Mouse (Mus musculus) forebrain, embryonic 13.5 days (tissue): ENCODE measurements at regions not wholly inside any gene's neighbourhood (a gene's known extent, or its start where the extent isn't known, plus 50 kb on each side); places are given as distances from the start of the nearest gene placed in this dataset. TPM values are rescaled to one million over a fixed set of nuclear protein-coding genes. Genes with fewer than 3 reads are reported as not detected.

Experiments
- ATAC-seq: fragments of 200-750 bp; cut with Nextera tagmentation; 2 replicates; pipeline ENCODE4 v1.8.0; 2017
- H3K27ac ChIP-seq: fragments of 300-500 bp; sonication (generic); 2 replicates; pipeline ENCODE4 v1.5.1; 2015; ENCODE audit warnings: inconsistent platforms, mild to moderate bottlenecking, moderate library complexity
- H3K27me3 ChIP-seq: fragments of 300-500 bp; sonication (generic); 2 replicates; pipeline ENCODE4 v1.6.1; 2015; ENCODE audit warnings: mild to moderate bottlenecking, inconsistent platforms
- H3K36me3 ChIP-seq: fragments of 300-500 bp; sonication (generic); 2 replicates; pipeline ENCODE4 v1.6.1; 2015; ENCODE audit warnings: mild to moderate bottlenecking, inconsistent platforms; ENCODE audit not compliant: poor library complexity, severe bottlenecking
- H3K4me1 ChIP-seq: fragments of 300-500 bp; sonication (generic); 2 replicates; pipeline ENCODE4 v1.6.1; 2015; ENCODE audit warnings: inconsistent platforms
- H3K4me2 ChIP-seq: fragments of 300-500 bp; sonication (generic); 2 replicates; pipeline ENCODE4 v1.6.1; 2015; ENCODE audit warnings: inconsistent platforms, mild to moderate bottlenecking, moderate library complexity
- H3K4me3 ChIP-seq: fragments of 300-500 bp; sonication (generic); 2 replicates; pipeline ENCODE4 v1.5.1; 2015; ENCODE audit warnings: mild to moderate bottlenecking, inconsistent platforms
- H3K9ac ChIP-seq: fragments of 300-500 bp; sonication (generic); 2 replicates; pipeline ENCODE4 v1.6.1; 2015; ENCODE audit warnings: mild to moderate bottlenecking, inconsistent platforms
- H3K9me3 ChIP-seq: fragments of 300-500 bp; sonication (generic); replicated peaks from 2 replicates; pipeline ENCODE4 v1.6.1; 2016; ENCODE audit warnings: inconsistent platforms
- WGBS: fragments of 180-500 bp; shearing (Covaris S2); methylation state at CpG from one replicate; pipeline ENCODE4 v1.1.7; 2015; 5-methylcytosine and 5-hydroxymethylcytosine counted together
- microRNA-seq: library from miRNA; unstranded; fragments of <30 nt; microRNA quantifications from one replicate; pipeline ENCODE4, GENCODE M21; 2016

- Histone ChIP-seq H3K4me2 (no peak overlapping the region), H3K9me3 (no peaks in the 10 kb centered on the region), H3K27me3 (no peaks in the 10 kb centered on the region), H3K4me3 (no peak overlapping the region), H3K27ac (no peak overlapping the region), H3K36me3 (no peaks in the 10 kb centered on the region), H3K4me1 (no peaks in the 10 kb centered on the region), H3K9ac (no peak overlapping the region)
- no peak for ATAC-seq
- WGBS: 64% methylated on average over 7 of the region's 7 CpGs
These were observed 82.2 kb upstream of the Zpld1 start for GRCm38 (mm10) chr16:55379996-55380395.

GRCm38 (mm10) chr16:55379189-55379588 lies 81.4 kb upstream of the Zpld1 start:
- Histone ChIP-seq H3K36me3 (no peaks in the 10 kb centered on the region), H3K27me3 (no peaks in the 10 kb centered on the region), H3K9me3 (no peaks in the 10 kb centered on the region), H3K27ac (no peak overlapping the region), H3K4me1 (no peaks in the 10 kb centered on the region), H3K4me3 (no peak overlapping the region), H3K9ac (no peak overlapping the region), H3K4me2 (no peak overlapping the region)
- ATAC-seq: no peak

GRCm38 (mm10) chr16:55378701-55379100 lies 80.9 kb upstream of the Zpld1 start:
- no peak overlapping the region for H3K27ac ChIP-seq
- no peak overlapping the region for H3K4me2 ChIP-seq
- 87% methylated on average over 3 of the region's 3 CpGs for WGBS
- H3K9ac ChIP-seq: no peak overlapping the region
- no peak overlapping the region for H3K4me3 ChIP-seq
- H3K4me1 ChIP-seq: no peaks in the 10 kb centered on the region
- no peak for ATAC-seq
- H3K36me3 ChIP-seq: no peaks in the 10 kb centered on the region
- H3K9me3 ChIP-seq: no peaks in the 10 kb centered on the region
- H3K27me3 ChIP-seq: no peaks in the 10 kb centered on the region

GRCm38 (mm10) chr16:55375922-55376321 lies 78.1 kb upstream of the Zpld1 start:
- ATAC-seq: no peak
- H3K4me2 ChIP-seq: no peak overlapping the region
- no peaks in the 10 kb centered on the region for H3K36me3 ChIP-seq
- H3K9ac ChIP-seq: no peak overlapping the region
- no peaks in the 10 kb centered on the region for H3K27me3 ChIP-seq
- no peak overlapping the region for H3K27ac ChIP-seq
- 91% methylated on average over 3 of the region's 3 CpGs for WGBS
- H3K4me3 ChIP-seq: no peak overlapping the region
- H3K9me3 ChIP-seq: no peaks in the 10 kb centered on the region
- H3K4me1 ChIP-seq: no peaks in the 10 kb centered on the region

GRCm38 (mm10) chr16:55357686-55358085 lies 59.9 kb upstream of the Zpld1 start:
- no peak for ATAC-seq
- Histone ChIP-seq H3K4me1 (no peaks in the 10 kb centered on the region), H3K4me2 (no peak overlapping the region), H3K9ac (no peak overlapping the region), H3K4me3 (no peak overlapping the region), H3K36me3 (no peaks in the 10 kb centered on the region), H3K27me3 (no peaks in the 10 kb centered on the region), H3K9me3 (no peaks in the 10 kb centered on the region), H3K27ac (no peak overlapping the region)
- 28% methylated on average over 4 of the region's 4 CpGs for WGBS

- no peaks in the 10 kb centered on the region for H3K27me3 ChIP-seq
- 82% methylated on average over 3 of the region's 3 CpGs for WGBS
- no peaks in the 10 kb centered on the region for H3K4me1 ChIP-seq
- no peaks in the 10 kb centered on the region for H3K9me3 ChIP-seq
- H3K27ac ChIP-seq: no peak overlapping the region
- H3K9ac ChIP-seq: no peak overlapping the region
- ATAC-seq: no peak
- H3K4me2 ChIP-seq: no peak overlapping the region
- no peak overlapping the region for H3K4me3 ChIP-seq
- H3K36me3 ChIP-seq: no peaks in the 10 kb centered on the region
These were observed 58.3 kb upstream of the Zpld1 start for GRCm38 (mm10) chr16:55356097-55356496.

Small RNAs in the stretch of these regions (microRNA-seq; reads per million reads assigned to microRNA genes)
- not detected for gene Mir5118
